Mouse (Mus musculus) megakaryocyte, embryonic 14.5 days (primary cell): ENCODE results near the gene B230118H07Rik.

ENCODE experiments used
- FLI1 ChIP-seq: IDR thresholded peaks from 2 replicates; pipeline ENCODE4 v1.6.1; 2012; ENCODE audit warnings: low read length, inconsistent platforms, mixed read lengths
- GATA1 ChIP-seq: IDR thresholded peaks from 3 replicates; pipeline ENCODE4 v1.6.1; 2012; ENCODE audit warnings: mixed read lengths, low read length, inconsistent platforms, borderline replicate concordance

- TF ChIP-seq GATA1 (no peak), FLI1 (no peak)
These were observed 35.1 kb upstream of the B230118H07Rik start for GRCm38 (mm10) chr2:101684421-101684820.
